Mouse (Mus musculus): ENCODE data around the gene Chtf18.

DNA sequence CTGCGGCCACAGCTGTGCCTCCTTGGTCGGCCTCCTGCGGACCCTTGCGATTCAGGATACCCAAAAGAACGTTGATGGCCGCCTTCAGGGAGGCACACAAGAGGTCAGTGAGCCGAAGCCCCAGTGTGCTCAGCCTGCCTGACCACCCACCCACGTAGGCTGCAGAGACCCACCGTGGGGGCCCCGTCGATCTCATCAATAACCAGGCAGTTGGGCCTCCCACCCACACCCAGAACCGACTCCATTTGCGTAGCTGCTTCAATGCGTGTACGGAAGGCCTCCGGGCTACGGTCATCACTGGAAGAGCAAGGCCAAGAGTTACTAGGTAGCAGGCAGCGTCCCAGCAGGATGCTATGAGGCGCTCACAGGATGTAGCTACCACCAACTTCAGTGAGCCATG lies 3.7 kb downstream of the Chtf18 start:
- no peak for TF ChIP-seq POLR2A (IDR thresholded peaks at IDR 0.05; ENCODE audit: control insufficient read depth, extremely low read depth, insufficient read depth, low read length, poor library complexity)
- TF ChIP-seq CTCF (IDR thresholded peaks at IDR 0.05; ENCODE audit: borderline replicate concordance, control insufficient read depth, extremely low read depth, insufficient read depth, low read length, poor library complexity) = no peak

Data from thymus, adult 2 months (tissue).